Mouse (Mus musculus) G1E (cell line): ENCODE measurements around the gene 0610037L13Rik. TPM values are rescaled to one million over a fixed set of nuclear protein-coding genes. Genes with fewer than 3 reads are reported as not detected.

Experiments used
- ATAC-seq: 2 replicates; pipeline ENCODE4 v1.8.0; 2016; ENCODE audit warnings: mild to moderate bottlenecking; ENCODE audit not compliant: insufficient number of reproducible peaks, poor library complexity, low FRiP score, severe bottlenecking; ENCODE audit errors: extremely low read depth
- DNase-seq: peaks from one replicate; pipeline ENCODE4 v3.0.0; 2012; ENCODE audit warnings: low spot score
- H3K27me3 ChIP-seq: 2 replicates; pipeline ENCODE4 v1.6.1; 2012; ENCODE audit warnings: mild to moderate bottlenecking, low read length, inconsistent platforms; ENCODE audit not compliant: insufficient read depth
- H3K36me3 ChIP-seq: replicated peaks from 2 replicates; pipeline ENCODE3; 2012; ENCODE audit warnings: mild to moderate bottlenecking, inconsistent platforms
- H3K4me1 ChIP-seq: 2 replicates; pipeline ENCODE4 v1.6.1; 2012; ENCODE audit warnings: low read depth, low read length, inconsistent platforms, mixed read lengths; ENCODE audit not compliant: insufficient read depth
- H3K4me3 ChIP-seq: 2 replicates; pipeline ENCODE4 v1.5.1; 2012; ENCODE audit warnings: low read depth, mild to moderate bottlenecking, inconsistent platforms, low read length, moderate library complexity, mixed read lengths
- H3K9me3 ChIP-seq: replicated peaks from 2 replicates; pipeline ENCODE4 v1.6.1; 2012; ENCODE audit warnings: inconsistent platforms
- CTCF ChIP-seq: IDR thresholded peaks from 2 replicates; pipeline ENCODE4 v1.5.1; 2012; ENCODE audit warnings: low read depth, low read length, inconsistent platforms, mixed read lengths
- GATA1 ChIP-seq: IDR thresholded peaks from 2 replicates; pipeline ENCODE4 v1.6.1; 2012; ENCODE audit warnings: borderline replicate concordance, low read length, inconsistent platforms, mixed read lengths
- GATA2 ChIP-seq: IDR thresholded peaks from 2 replicates; pipeline ENCODE4 v1.6.1; 2012; ENCODE audit warnings: low read depth, low read length, inconsistent platforms, borderline replicate concordance
- POLR2AphosphoS5 ChIP-seq: IDR thresholded peaks from 2 replicates; pipeline ENCODE4 v1.6.1; 2012; ENCODE audit warnings: low read depth, low read length, inconsistent platforms; ENCODE audit not compliant: insufficient replicate concordance
- TAL1 ChIP-seq: conservative IDR thresholded peaks from 2 replicates; pipeline ENCODE4 v1.6.1; 2012; ENCODE audit warnings: low read depth, low read length, inconsistent platforms, mixed read lengths
- polyA plus RNA-seq: library from polyadenylated mRNA; stranded (reverse); fragments of >175 nt; gene quantifications from 2 replicates; pipeline ENCODE4 v1.2.3, GENCODE M21; 2012
- total RNA-seq, 2 experiments: library from RNA; stranded (forward) in 1 of 2; stranded (reverse) in 1 of 2; fragments of 200-1000 nt in 1 of 2; fragments of >200 nt in 1 of 2; fragmentation: Nextera tagmentation in 1 of 2; gene quantifications; 2 replicates each; pipeline ENCODE4 v1.2.3; 2014 to 2017

Gene 0610037L13Rik
- total and polyA plus RNA-seq, 3 experiments, result 2.4 to 58.7 (median 48.3) TPM

DNA sequence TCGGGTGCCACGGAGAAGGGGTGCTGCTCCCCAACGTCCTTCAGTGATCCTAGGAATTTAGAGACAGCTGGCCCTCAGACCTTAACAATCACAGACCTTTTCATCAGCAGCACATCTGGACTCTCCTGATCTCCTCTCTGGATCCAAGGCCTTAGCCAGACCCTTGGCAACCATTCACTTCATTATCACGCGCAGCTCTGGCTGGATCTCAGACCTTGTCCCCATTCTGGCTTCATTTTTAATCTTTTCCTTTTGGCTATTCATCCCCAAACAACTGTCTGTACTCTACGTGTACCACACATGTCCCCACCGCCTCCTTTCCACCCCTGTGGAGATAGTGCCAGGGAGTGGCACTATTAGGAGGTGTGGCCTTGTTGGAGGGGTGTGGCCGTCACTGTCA, 43.6 kb downstream of the 0610037L13Rik start:
- peaks cover 12% of the 10 kb centered on the region for H3K4me1 ChIP-seq
- peaks cover 14% of the 10 kb centered on the region for H3K27me3 ChIP-seq
- no peak for DNase-seq
- no peaks in the 10 kb centered on the region for H3K9me3 ChIP-seq
- H3K36me3 ChIP-seq, result no peaks in the 10 kb centered on the region
- H3K4me3 ChIP-seq, result no peak overlapping the region
- TF ChIP-seq GATA2 (no peak), CTCF (no peak), POLR2AphosphoS5 (no peak), GATA1 (no peak), TAL1 (no peak)
- ATAC-seq, result no peak

DNA sequence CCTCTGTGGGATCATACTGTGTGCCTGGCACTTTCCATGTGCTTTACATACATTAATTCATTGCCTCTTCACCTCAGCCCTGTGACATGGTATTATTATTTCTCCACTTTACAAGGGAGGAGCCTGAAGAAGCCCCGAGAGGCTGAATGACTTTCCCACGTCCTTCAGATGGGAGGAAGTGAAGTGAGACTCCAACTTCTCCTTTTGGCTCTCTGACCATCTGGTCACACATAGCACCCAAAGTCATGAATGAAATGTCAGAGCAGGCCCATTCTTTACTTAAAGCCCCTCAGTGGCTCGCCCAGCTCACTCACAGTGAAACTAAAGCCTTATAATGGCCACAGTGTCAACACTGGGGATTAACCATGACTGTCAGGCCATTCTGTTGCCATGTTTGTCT, 45.6 kb downstream of the 0610037L13Rik start:
- no peak overlapping the region for H3K4me3 ChIP-seq
- H3K36me3 ChIP-seq, result no peaks in the 10 kb centered on the region
- peaks cover 5% of the 10 kb centered on the region; the same call in 1 of the 2 replicates for H3K4me1 ChIP-seq
- ATAC-seq (no peak), DNase-seq (no peak)
- H3K9me3 ChIP-seq, result no peaks in the 10 kb centered on the region
- TF ChIP-seq CTCF (no peak), GATA2 (no peak), POLR2AphosphoS5 (no peak), TAL1 (no peak), GATA1 (no peak)
- H3K27me3 ChIP-seq, result peaks cover 16% of the 10 kb centered on the region

DNA sequence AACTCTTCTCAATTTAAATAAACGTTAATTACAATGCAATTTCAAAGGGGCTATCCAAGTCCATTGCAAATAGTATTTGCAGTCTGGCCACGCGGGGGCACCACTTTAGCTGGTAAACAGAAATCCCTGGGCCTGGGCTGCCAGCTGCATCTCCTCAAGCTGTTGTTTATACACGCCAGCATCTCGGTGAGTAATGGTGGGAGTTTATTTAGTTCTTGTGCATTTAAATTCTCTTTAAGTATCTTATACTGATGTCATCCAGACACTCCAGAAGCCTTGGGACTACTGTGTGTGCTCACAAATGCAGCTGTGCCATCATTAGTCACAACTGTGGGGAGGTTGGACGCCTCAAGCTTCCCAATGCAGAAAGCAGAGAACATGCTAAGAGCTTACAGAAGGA, 47.7 kb downstream of the 0610037L13Rik start:
- TF ChIP-seq CTCF, result no peak; the same call in 1 of the 2 replicates
- no peak for TF ChIP-seq TAL1
- no peak for TF ChIP-seq POLR2AphosphoS5
- no peak for TF ChIP-seq GATA1
- TF ChIP-seq GATA2, result no peak
- Histone ChIP-seq H3K4me3 (no peak overlapping the region), H3K9me3 (no peaks in the 10 kb centered on the region), H3K27me3 (peaks cover 19% of the 10 kb centered on the region), H3K4me1 (peaks cover 5% of the 10 kb centered on the region; the same call in 1 of the 2 replicates), H3K36me3 (no peaks in the 10 kb centered on the region)
- no peak for ATAC-seq
- DNase-seq, result no peak

DNA sequence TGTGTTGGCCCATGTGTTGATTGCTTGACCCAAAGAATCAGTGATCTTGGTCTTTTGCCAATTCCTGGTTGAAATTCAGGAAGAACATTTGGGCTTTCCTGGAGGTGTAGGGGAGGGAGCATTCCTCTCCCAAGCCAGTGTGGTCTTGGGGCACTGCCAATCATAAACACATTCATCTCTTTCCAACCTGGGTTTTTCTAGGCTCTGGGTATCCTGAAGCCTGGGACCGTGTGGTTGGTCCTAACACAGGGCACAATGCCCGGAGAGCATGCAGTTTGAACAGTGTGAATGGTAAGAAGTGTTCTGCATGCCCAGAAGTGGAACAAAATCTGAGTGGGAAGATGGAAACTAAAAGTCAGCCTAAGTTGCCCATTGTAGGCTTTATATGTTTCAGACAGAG, 48.5 kb downstream of the 0610037L13Rik start:
- no peaks in the 10 kb centered on the region for H3K9me3 ChIP-seq
- H3K4me1 ChIP-seq, result 0 out of 2 replicates have a peak, but pooled peaks cover under 1% of the 10 kb centered on the region
- ATAC-seq, result no peak
- peaks cover 19% of the 10 kb centered on the region for H3K27me3 ChIP-seq
- no peaks in the 10 kb centered on the region for H3K36me3 ChIP-seq
- DNase-seq, result no peak
- TF ChIP-seq POLR2AphosphoS5 (no peak), CTCF (no peak), GATA2 (no peak)
- no peak overlapping the region for H3K4me3 ChIP-seq

DNA sequence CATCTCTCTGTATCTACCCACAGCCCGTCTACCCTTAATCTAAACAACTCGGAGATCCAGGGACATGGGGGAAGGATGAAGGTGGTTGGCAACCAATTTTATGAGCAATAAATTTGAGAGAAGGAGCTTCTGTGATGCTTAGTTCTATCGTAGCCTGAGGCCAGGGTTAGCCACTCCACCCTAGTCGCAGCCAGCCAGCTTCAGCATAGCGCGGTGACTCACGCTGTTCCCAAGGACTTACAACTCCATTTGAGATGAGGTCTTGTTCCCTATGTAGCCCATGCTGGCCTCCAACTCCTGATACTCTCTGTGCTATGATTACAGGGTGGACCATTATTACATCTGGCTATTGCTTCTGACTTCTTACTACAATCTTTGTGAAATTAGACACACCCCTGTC, 53.1 kb downstream of the 0610037L13Rik start:
- Histone ChIP-seq H3K27me3 (peaks cover 25% of the 10 kb centered on the region), H3K36me3 (no peaks in the 10 kb centered on the region), H3K9me3 (no peaks in the 10 kb centered on the region), H3K4me3 (no peak overlapping the region), H3K4me1 (no peaks in the 10 kb centered on the region)
- DNase-seq (no peak), ATAC-seq (no peak)
- TF ChIP-seq CTCF (no peak), TAL1 (no peak), GATA2 (no peak), GATA1 (no peak), POLR2AphosphoS5 (no peak)

DNA sequence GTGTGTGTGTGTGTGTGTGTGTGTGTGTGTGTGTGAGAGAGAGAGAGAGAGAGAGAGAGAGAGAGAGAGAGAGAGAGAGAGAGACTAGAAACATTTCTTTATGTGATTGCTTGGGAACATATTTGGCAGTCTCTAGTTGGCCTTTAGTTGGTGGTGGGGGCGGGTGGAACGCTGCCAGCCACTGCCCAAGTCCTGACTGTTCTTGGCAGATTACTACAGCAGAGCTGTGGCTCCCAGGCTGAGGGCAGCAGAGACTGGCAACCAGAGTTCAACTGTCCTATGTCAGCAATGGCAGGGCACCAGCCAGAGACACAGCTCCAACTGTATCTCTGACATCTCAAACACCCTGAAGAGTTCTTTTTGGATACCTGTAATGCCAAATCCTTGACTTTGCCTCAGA, 54.5 kb downstream of the 0610037L13Rik start:
- H3K9me3 ChIP-seq, result no peaks in the 10 kb centered on the region
- TF ChIP-seq GATA2, result no peak
- ATAC-seq (no peak), DNase-seq (no peak)
- peaks cover 23% of the 10 kb centered on the region for H3K27me3 ChIP-seq
- H3K4me1 ChIP-seq, result no peaks in the 10 kb centered on the region
- H3K36me3 ChIP-seq, result no peaks in the 10 kb centered on the region
- no peak overlapping the region for H3K4me3 ChIP-seq

Other genes starting within 250 kb of the 0610037L13Rik start
- not detected in 2 replicates for gene Dmrtb1, start 205.6 kb upstream of the 0610037L13Rik start, total RNA-seq (2014; fragmentation: Nextera tagmentation)
- not detected in 2 replicates for gene Dmrtb1, start 205.6 kb upstream of the 0610037L13Rik start, total RNA-seq (2017)
- gene Dmrtb1, start 205.6 kb upstream of the 0610037L13Rik start, polyA plus RNA-seq, result not detected in 2 replicates
- gene Lrp8, start 87.6 kb upstream of the 0610037L13Rik start, total RNA-seq (2014; fragmentation: Nextera tagmentation), result 5.0 and 9.4 TPM in 2 replicates
- gene Lrp8, start 87.6 kb upstream of the 0610037L13Rik start, total RNA-seq (2017), result 13.0 and 13.5 TPM in 2 replicates
- 12.1 and 12.5 TPM in 2 replicates for gene Lrp8, start 87.6 kb upstream of the 0610037L13Rik start, polyA plus RNA-seq
- 149 and 177 TPM in 2 replicates for gene Magoh, start 10.1 kb upstream of the 0610037L13Rik start, total RNA-seq (2014; fragmentation: Nextera tagmentation)
- gene Magoh, start 10.1 kb upstream of the 0610037L13Rik start, total RNA-seq (2017), result 338 and 372 TPM in 2 replicates
- gene Magoh, start 10.1 kb upstream of the 0610037L13Rik start, polyA plus RNA-seq, result 5.7 and 6.4 TPM in 2 replicates
- gene Cpt2, start 33.8 kb downstream of the 0610037L13Rik start, total RNA-seq (2014; fragmentation: Nextera tagmentation), result 33.5 and 35.8 TPM in 2 replicates
- 23.2 and 31.8 TPM in 2 replicates for gene Cpt2, start 33.8 kb downstream of the 0610037L13Rik start, total RNA-seq (2017)
- 75.4 and 97.0 TPM in 2 replicates for gene Cpt2, start 33.8 kb downstream of the 0610037L13Rik start, polyA plus RNA-seq
- gene Slc1a7, start 78.5 kb downstream of the 0610037L13Rik start, total RNA-seq (2014; fragmentation: Nextera tagmentation), result not detected in 2 replicates
- gene Slc1a7, start 78.5 kb downstream of the 0610037L13Rik start, total RNA-seq (2017), result 0.11 TPM in 1 of 2 replicates, not detected in the other
- gene Slc1a7, start 78.5 kb downstream of the 0610037L13Rik start, polyA plus RNA-seq, result not detected in 2 replicates
- gene Podn, start 206.6 kb downstream of the 0610037L13Rik start, total RNA-seq (2014; fragmentation: Nextera tagmentation), result not detected in 2 replicates
- 0.12 TPM in 1 of 2 replicates, not detected in the other for gene Podn, start 206.6 kb downstream of the 0610037L13Rik start, total RNA-seq (2017)
- not detected in 2 replicates for gene Podn, start 206.6 kb downstream of the 0610037L13Rik start, polyA plus RNA-seq